Comparison of ENCODE assay signal across 10 mouse cellular contexts in the genomic region with DNA sequence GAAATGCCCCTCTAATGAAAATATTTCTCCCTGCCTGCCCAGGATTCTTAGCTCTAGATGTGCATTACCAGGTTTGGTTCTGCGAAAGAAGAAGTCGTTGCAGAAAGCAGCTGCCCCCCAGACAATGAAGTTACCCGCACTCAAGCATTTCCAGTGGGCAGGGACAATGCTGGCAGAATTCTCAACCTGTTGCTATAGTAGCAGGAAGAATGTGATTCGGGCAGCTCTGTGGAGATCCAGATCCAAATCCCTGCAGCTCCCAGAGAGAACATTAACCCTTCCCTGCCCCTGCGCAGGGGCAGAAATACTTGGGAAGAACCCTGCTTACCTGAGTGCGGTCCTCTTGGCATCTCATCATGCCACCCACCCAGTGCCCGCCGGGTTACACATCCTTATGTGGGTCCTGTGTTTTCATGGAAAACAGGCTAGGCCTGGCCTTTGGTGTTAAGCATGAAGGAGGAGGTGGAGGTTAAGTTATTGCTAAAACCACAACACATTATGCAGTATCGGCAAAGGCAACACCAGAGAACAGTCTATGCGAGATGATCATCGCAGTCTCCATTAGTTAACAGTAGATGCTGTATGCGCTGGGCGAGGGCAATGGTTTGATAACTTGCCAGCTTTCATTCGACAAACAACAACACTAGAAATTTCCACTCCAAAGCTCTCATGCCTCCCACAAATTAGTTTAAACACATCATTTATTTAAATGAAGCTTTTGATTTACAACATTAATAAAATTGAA.
DNase-seq lines count a peak whose midpoint lies in the region; ATAC-seq lines count a peak whose summit lies in the region.
"Had no signal": no experiment of that assay in that cellular context is flagged by ENCODE, and none has a peak within 500 bp of the region (broad histone marks: within the 10 kb centered on the region; RNA-seq: fewer than 3 reads in every experiment).

No protein-coding gene starts in this region.

- no peak overlapping the region for H3K9ac ChIP-seq in neural tube, embryonic 15.5 days (replicated peaks)

- H3K4me3 ChIP-seq in neural tube, embryonic 15.5 days (replicated peaks) = no peak overlapping the region

- no peak overlapping the region for H3K4me2 ChIP-seq in neural tube, embryonic 15.5 days

- 33% methylated on average over 14 of the region's 14 CpGs for WGBS in neural tube, embryonic 15.5 days

- no peaks in the 10 kb centered on the region for H3K9me3 ChIP-seq in neural tube, embryonic 15.5 days (replicated peaks)
- H3K9me3 ChIP-seq: G1E had no signal

- peaks cover 31% of the 10 kb centered on the region for H3K4me1 ChIP-seq in neural tube, embryonic 15.5 days

- ATAC-seq in neural tube, embryonic 15.5 days (ENCODE audit: low FRiP score) = no peak

- no peaks in the 10 kb centered on the region for H3K27me3 ChIP-seq in neural tube, embryonic 15.5 days (replicated peaks)

- H3K27ac ChIP-seq in neural tube, embryonic 15.5 days (replicated peaks) = no peak overlapping the region

- DNase-seq in neural tube, embryonic 10.5 days (ENCODE audit: extremely low spot score, low spot score) = peak; percentile 43
- DNase-seq in frontal cortex, postnatal 36 days (ENCODE audit: low spot score in 2 of 2) = peak; percentile 11 to 28
- peak; percentile 72 for DNase-seq in mesoderm, embryonic 11.5 days (ENCODE audit: low read depth, low spot score)
- DNase-seq in telencephalon, adult 2 months (ENCODE audit: low read depth, low spot score) = peak; percentile 17
- DNase-seq in adipocyte (ENCODE audit: low spot score) = no peak
- DNase-seq in urinary bladder, postnatal 10 days (ENCODE audit: low spot score) = no peak
- no peak for DNase-seq in cerebellum, adult 8-10 months
- DNase-seq: lung, postnatal 36 days had no signal

- H3K36me3 ChIP-seq in neural tube, embryonic 15.5 days = no peaks in the 10 kb centered on the region

Comparison
In these comparisons a context has a peak if more than half of its experiments do, and no peak if none do; other contexts are left out.
1. DNase-seq: peak in neural tube, embryonic 10.5 days (single experiment), frontal cortex, postnatal 36 days (2 of 2), mesoderm, embryonic 11.5 days (single experiment) and telencephalon, adult 2 months (single experiment); none in adipocyte (single experiment), urinary bladder, postnatal 10 days (single experiment) and cerebellum, adult 8-10 months (single experiment).